Mouse (Mus musculus): Measurements from ENCODE around the gene Litaf.

DNA sequence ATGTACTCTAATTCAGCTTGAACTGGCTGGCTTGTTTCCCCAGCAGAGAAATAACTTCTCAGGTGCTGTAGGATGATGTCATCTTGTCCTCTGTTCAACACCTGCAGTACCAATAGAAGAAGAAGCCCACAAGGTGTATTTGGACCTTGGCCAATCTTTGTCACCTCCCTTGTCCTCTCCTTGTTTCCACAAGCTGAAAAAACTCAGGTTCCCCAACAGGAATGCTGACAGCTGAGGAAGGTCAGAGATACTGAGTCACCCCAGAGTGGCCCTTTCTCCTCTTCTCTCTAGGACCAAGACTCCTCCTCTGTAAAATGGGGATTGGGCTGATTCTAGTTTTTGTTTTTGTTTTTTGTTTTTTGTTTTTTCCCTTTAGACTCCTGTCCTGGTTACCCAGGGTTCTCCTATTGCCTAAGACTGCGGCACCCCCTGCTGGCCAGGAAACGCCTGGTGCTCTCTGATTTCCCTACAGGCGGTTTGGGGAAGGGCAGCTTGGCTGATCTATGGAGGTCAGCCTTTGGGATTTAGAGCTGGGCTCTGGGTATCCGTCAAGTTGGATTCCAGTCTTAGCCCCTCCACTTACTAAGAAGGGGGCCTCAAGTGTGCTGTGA, 31.7 kb downstream of the Litaf start:
- TF ChIP-seq POLR2A (IDR thresholded peaks at IDR 0.05; ENCODE audit: borderline replicate concordance, low read depth, low read length) (no peak), CTCF (IDR thresholded peaks at IDR 0.05; ENCODE audit: low read depth, low read length) (peak; percentile 100)

All from bone marrow macrophage, adult 2 months (primary cell).